Mouse (Mus musculus) testis, adult 2 months (tissue): ENCODE results near the gene Cfl1. TPM values are rescaled to one million over a fixed set of nuclear protein-coding genes. Genes with fewer than 3 reads are reported as not detected.
A peak's percentile ranks its signal among the peaks of the same experiment; 100 is the strongest.

ENCODE experiments used
- H3K27ac ChIP-seq: fragments of 200-500 bp; 2 replicates; pipeline ENCODE4 v1.5.1; 2012; ENCODE audit warnings: low read depth, low read length; ENCODE audit not compliant: control insufficient read depth, insufficient read depth
- H3K27me3 ChIP-seq: fragments of 200-500 bp; 2 replicates; pipeline ENCODE4 v1.6.1; 2012; ENCODE audit warnings: mild to moderate bottlenecking, low read length, moderate library complexity; ENCODE audit not compliant: control insufficient read depth, insufficient read depth
- H3K36me3 ChIP-seq: fragments of 200-500 bp; 2 replicates; pipeline ENCODE4 v1.6.1; 2012; ENCODE audit warnings: mild to moderate bottlenecking, low read length; ENCODE audit not compliant: control insufficient read depth, insufficient read depth
- H3K4me1 ChIP-seq: fragments of 200-500 bp; 2 replicates; pipeline ENCODE4 v1.6.1; 2012; ENCODE audit warnings: low read length; ENCODE audit not compliant: control insufficient read depth, insufficient read depth
- H3K4me3 ChIP-seq: fragments of 200-500 bp; 2 replicates; pipeline ENCODE4 v1.5.1; 2012; ENCODE audit warnings: low read depth, mild to moderate bottlenecking, low read length, moderate library complexity, mixed read lengths; ENCODE audit not compliant: control insufficient read depth
- CTCF ChIP-seq: fragments of 200-500 bp; IDR thresholded peaks from 2 replicates; pipeline ENCODE4 v1.5.1; 2012; ENCODE audit warnings: low read depth, mild to moderate bottlenecking, inconsistent platforms, low read length, moderate library complexity; ENCODE audit not compliant: control insufficient read depth, insufficient read depth, insufficient replicate concordance
- POLR2A ChIP-seq: fragments of 200-500 bp; IDR thresholded peaks from 2 replicates; pipeline ENCODE4 v1.6.1; 2012; ENCODE audit warnings: low read depth, mild to moderate bottlenecking, inconsistent platforms, low read length, moderate library complexity; ENCODE audit not compliant: control insufficient read depth
- polyA plus RNA-seq: library from polyadenylated mRNA; depleted of rRNA; stranded (reverse); fragments of >200 nt; gene quantifications from 2 replicates; pipeline ENCODE4 v1.2.3, GENCODE M21; 2012

The Cfl1 gene
- polyA plus RNA-seq, 1 experiment, result 243 TPM

DNA sequence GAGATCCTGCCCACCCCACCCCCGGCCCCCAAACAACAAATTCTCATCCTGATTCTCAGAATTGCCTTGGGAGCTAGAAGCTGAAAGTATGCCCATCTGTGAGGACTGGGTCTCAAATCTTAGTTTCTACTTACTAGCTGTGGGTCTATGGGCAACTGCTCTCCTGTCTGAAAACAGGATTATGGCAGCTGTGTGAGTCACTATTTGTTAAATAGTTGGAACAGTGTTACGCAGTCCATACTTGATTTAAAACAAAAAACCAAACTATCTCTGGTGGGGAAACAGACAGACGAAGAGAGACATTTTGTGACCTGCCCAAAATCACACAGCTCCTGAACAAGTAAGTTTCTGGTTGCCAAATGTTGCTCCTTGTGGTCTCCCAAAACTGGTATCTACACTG is 40.6 kb upstream of the Cfl1 start:
- Histone ChIP-seq H3K27ac (no peak overlapping the region), H3K4me3 (no peak overlapping the region), H3K4me1 (peaks cover 20% of the 10 kb centered on the region), H3K36me3 (no peaks in the 10 kb centered on the region), H3K27me3 (no peaks in the 10 kb centered on the region)
- no peak for TF ChIP-seq POLR2A
- TF ChIP-seq CTCF, result no peak

DNA sequence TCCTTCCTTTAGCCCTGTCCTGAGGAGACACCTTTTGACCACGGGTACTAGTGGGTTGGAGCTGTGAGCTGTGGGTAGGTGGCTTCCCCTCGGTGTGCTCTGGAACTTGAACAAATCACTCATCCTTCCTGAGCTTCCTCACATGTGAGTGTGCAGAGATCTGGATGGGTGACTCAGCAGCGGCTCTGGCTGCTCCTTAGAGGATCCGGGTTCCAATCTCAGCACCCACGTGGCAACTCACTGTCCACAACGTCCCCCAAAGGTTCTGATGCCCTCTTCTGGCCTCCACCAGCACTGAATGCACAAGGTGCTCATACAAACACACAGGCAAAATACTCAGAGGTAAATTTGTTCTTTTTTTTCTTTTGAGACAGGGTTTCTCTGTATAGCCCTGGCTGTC is 38.5 kb upstream of the Cfl1 start:
- Histone ChIP-seq H3K4me1 (peaks cover 27% of the 10 kb centered on the region), H3K4me3 (no peak overlapping the region), H3K27ac (no peak overlapping the region), H3K36me3 (no peaks in the 10 kb centered on the region), H3K27me3 (no peaks in the 10 kb centered on the region)
- TF ChIP-seq CTCF (no peak), POLR2A (no peak)

DNA sequence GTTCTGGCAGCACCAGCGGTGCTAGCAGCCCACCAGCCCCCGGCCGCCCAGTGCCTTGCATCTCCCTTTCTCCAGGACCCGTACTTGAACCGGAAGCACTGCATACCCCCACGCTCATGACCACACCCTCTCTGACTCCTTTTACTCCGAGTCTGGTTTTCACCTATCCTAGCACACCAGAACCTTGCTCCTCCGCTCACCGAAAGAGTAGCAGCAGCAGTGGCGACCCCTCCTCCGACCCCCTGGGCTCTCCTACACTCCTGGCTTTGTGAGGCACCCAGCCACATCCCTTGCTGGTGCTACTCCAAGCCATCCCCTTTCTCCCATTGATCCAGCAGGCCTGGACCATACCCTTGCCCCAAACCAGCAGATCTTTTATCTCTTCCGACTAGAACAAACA is 35.2 kb upstream of the Cfl1 start:
- Histone ChIP-seq H3K4me1 (peaks cover 20% of the 10 kb centered on the region), H3K36me3 (no peaks in the 10 kb centered on the region), H3K27me3 (no peaks in the 10 kb centered on the region), H3K27ac (no peak overlapping the region), H3K4me3 (no peak overlapping the region)
- TF ChIP-seq CTCF, result no peak
- no peak for TF ChIP-seq POLR2A

DNA sequence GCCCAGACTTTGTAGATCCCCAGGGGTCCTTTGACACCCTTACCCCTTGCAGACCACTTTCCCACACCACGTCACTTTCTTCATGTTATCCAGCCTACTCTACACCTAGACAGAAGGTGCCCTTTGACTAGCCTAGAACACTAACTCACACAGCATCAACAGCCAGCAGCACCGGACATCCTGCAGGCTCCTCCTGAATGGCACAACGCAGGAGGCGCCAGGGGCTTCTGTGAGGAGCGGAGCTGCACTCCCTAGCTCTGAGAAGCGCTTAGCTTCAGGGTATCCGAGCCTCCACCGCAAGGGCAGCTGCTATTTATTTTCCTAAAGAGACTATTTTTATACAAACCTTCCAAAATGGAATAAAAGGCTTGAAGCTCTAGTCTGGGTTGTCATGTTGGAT is 34.7 kb upstream of the Cfl1 start:
- peaks cover 20% of the 10 kb centered on the region for H3K4me1 ChIP-seq
- TF ChIP-seq POLR2A (no peak), CTCF (no peak)
- H3K4me3 ChIP-seq, result no peak overlapping the region
- H3K27me3 ChIP-seq, result no peaks in the 10 kb centered on the region
- no peaks in the 10 kb centered on the region for H3K36me3 ChIP-seq
- no peak overlapping the region for H3K27ac ChIP-seq

DNA sequence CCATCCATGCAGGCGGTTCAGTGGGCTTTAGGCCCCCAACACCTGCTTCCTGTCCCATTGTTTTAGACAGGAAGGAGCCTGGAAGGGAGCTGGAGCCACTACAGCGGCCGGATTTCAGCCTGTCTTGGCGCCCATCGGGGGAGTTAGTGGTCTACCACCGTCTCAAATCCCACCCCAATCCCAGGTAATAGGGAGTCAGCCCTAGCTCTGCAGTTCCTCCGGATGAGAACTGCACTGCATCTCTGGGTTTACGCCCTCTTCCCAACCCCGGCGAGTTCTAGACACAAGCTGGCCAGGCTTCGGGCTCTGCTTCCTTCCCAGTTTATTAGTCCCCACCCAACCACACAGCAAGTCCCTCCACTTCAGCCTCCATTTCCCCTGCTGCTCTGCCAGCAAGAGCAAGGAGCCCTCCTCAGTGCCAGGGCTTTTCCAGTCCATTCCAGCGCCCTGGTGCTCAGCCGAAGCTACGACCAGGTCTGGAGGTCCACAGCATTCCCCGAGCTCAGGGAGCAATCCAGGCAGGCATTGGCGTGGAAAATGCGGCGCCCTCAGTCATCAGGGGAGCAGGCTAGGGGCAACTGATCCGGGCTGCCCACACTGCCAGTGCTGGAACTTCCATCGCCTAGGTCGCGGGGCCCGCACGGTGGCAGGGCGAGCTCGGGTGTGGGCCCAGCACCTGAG is 33.9 kb upstream of the Cfl1 start:
- H3K36me3 ChIP-seq, result no peaks in the 10 kb centered on the region
- no peaks in the 10 kb centered on the region for H3K27me3 ChIP-seq
- peaks cover 22% of the 10 kb centered on the region for H3K4me1 ChIP-seq
- TF ChIP-seq CTCF (no peak), POLR2A (no peak)
- H3K27ac ChIP-seq, result no peak overlapping the region
- H3K4me3 ChIP-seq, result peak overlapping the region; percentile 86

DNA sequence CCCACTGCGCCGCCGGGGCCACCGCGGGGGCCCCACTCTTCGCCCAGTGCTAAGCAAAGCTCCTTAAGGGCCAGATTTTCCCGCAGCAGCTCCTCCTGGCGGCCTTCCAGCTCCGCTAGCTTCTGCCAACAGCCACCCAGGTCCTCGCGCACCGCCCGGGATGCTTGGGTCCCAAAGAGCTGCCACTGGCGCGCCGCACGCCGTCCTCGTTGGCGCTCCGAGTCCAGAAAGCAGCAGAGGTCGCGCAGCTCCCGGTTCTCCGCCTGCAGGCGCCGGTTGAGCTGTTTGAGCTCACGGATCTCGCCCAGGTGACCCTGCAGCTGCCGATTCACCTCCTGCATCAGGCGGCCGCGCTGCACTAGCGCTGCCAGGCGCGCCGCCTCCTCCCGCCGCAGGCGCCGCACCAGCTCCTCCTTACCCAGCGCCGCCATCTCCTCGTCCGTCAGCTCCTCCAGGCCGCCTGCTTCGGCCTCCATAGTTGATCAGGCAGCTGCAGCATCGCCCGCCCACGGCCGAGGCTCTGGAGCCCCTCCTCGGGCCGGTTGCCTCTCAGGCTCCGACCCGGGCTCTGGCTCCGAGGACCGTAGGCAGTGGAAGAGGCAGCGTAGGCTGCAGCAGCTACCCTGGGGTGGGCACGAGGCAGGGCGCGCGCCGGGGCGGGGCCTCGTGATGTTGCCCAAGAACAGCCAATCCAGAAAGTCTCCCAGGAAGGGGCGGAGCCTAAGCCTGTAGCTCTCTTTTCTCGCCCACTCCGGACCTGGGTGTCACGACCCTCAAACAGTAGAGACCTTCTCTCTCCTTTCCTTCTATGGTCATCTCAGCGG is 33.1 kb upstream of the Cfl1 start:
- Histone ChIP-seq H3K4me3 (peak overlapping the region; percentile 86), H3K27me3 (no peaks in the 10 kb centered on the region), H3K36me3 (no peaks in the 10 kb centered on the region), H3K27ac (peak overlapping the region; percentile 74), H3K4me1 (peaks cover 22% of the 10 kb centered on the region)
- TF ChIP-seq POLR2A, result peak; percentile 54
- no peak for TF ChIP-seq CTCF

DNA sequence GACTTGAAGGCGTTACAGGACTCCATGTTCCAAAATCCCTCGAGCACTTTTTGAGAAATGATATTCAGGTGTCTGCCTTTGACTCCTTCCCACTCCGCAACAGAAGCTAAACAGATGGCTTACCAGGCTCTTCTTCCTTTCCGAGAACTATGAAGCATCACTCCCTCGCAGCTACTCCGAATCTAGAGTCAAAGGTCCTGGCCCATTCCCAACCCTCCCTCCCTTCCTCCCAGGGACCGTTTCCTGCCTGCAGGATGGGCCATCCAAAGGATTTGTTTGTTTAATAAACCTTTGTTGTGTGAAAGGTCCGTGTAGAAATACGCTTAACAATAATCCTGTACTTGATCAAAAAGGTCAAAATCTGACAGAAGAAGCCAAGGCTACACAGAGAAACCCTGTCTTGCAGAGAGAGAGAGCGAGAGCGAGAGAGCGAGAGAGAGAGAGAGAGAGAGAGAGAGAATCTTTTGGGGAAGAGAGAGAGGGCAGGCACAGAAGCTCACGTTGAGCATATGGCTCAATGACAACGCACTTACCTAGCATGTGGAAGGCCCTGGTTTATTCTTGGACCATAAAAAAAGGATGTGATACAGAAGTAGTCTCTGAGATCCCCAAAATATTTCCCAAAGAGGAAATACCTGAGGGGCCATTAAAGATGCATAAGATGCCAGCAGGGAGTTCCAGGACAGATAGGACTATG is 32.4 kb upstream of the Cfl1 start, which contains the start of gene Ccdc85b:
Ccdc85b (minus strand) TSS at position 149 of the 697 bp plus-strand sequence.
- H3K36me3 ChIP-seq, result no peaks in the 10 kb centered on the region
- TF ChIP-seq POLR2A (no peak), CTCF (no peak)
- H3K27ac ChIP-seq, result peak within 1 kb of the TSS; percentile 74
- H3K4me3 ChIP-seq, result peak within 1 kb of the TSS; percentile 86
- H3K27me3 ChIP-seq, result no peaks in the 10 kb centered on the region
- peaks cover 22% of the 10 kb centered on the region for H3K4me1 ChIP-seq
